Mouse (Mus musculus): ENCODE results near the gene Slco3a1. TPM values are rescaled to one million over a fixed set of nuclear protein-coding genes. Genes with fewer than 3 reads are reported as not detected.
A peak's percentile ranks its signal among the peaks of the same experiment; 100 is the strongest.

Gene Slco3a1
- total and polyA plus RNA-seq, 2 experiments from 2014 or later = 10.5 to 24.8 TPM

- Histone ChIP-seq H3K27ac (ENCODE audit: low read depth) (no peak overlapping the region), H3K4me3 (ENCODE audit: low read depth, low read length) (no peak overlapping the region), H3K27me3 (ENCODE audit: control insufficient read depth, insufficient read depth, low read length) (no peaks in the 10 kb centered on the region), H3K36me3 (replicated peaks; ENCODE audit: control insufficient read depth, insufficient read depth, low read length) (no peaks in the 10 kb centered on the region), H3K4me1 (ENCODE audit: control insufficient read depth, insufficient read depth) (peaks cover 13% of the 10 kb centered on the region; the same call in 1 of the 2 replicates), H3K9me3 (replicated peaks; ENCODE audit: control insufficient read depth, low read length) (no peaks in the 10 kb centered on the region), H3K4me2 (ENCODE audit: low read depth, low read length) (no peak overlapping the region), H3K9ac (replicated peaks; ENCODE audit: low read depth, low read length) (no peak overlapping the region)
- ATAC-seq (ENCODE audit: insufficient read depth, low read depth) (no peak), DNase-seq (ENCODE audit: low spot score) (no peak)
- TF ChIP-seq CTCF (IDR thresholded peaks at IDR 0.05; ENCODE audit: low read depth) (no peak), EP300 (IDR thresholded peaks at IDR 0.05; ENCODE audit: low read depth) (no peak)
- whole genome bisulfite sequencing = 90% methylated on average over 4 of the region's 4 CpGs
Observed at GRCm38 (mm10) chr7:74523086-74523485, 31.5 kb downstream of the Slco3a1 start.

GRCm38 (mm10) chr7:74522260-74522659 is 32.3 kb downstream of the Slco3a1 start:
- TF ChIP-seq EP300 (IDR thresholded peaks at IDR 0.05; ENCODE audit: low read depth) = no peak
- no peak for TF ChIP-seq CTCF (IDR thresholded peaks at IDR 0.05; ENCODE audit: low read depth)
- Histone ChIP-seq H3K4me1 (ENCODE audit: control insufficient read depth, insufficient read depth) (0 out of 2 replicates have a peak, but pooled peaks cover 12% of the 10 kb centered on the region), H3K4me3 (ENCODE audit: low read depth, low read length) (no peak overlapping the region), H3K4me2 (ENCODE audit: low read depth, low read length) (no peak overlapping the region), H3K36me3 (replicated peaks; ENCODE audit: control insufficient read depth, insufficient read depth, low read length) (no peaks in the 10 kb centered on the region), H3K9me3 (replicated peaks; ENCODE audit: control insufficient read depth, low read length) (no peaks in the 10 kb centered on the region), H3K9ac (replicated peaks; ENCODE audit: low read depth, low read length) (no peak overlapping the region), H3K27me3 (ENCODE audit: control insufficient read depth, insufficient read depth, low read length) (no peaks in the 10 kb centered on the region), H3K27ac (ENCODE audit: low read depth) (no peak overlapping the region)
- DNase-seq (ENCODE audit: low spot score) = no peak
- no peak for ATAC-seq (ENCODE audit: insufficient read depth, low read depth)
- WGBS = 67% methylated on average over 4 of the region's 4 CpGs

- Histone ChIP-seq H3K4me2 (ENCODE audit: low read depth, low read length) (no peak overlapping the region), H3K4me1 (ENCODE audit: control insufficient read depth, insufficient read depth) (no peaks in the 10 kb centered on the region), H3K4me3 (ENCODE audit: low read depth, low read length) (no peak overlapping the region), H3K27me3 (ENCODE audit: control insufficient read depth, insufficient read depth, low read length) (no peaks in the 10 kb centered on the region), H3K9me3 (replicated peaks; ENCODE audit: control insufficient read depth, low read length) (no peaks in the 10 kb centered on the region), H3K27ac (ENCODE audit: low read depth) (no peak overlapping the region), H3K36me3 (replicated peaks; ENCODE audit: control insufficient read depth, insufficient read depth, low read length) (no peaks in the 10 kb centered on the region), H3K9ac (replicated peaks; ENCODE audit: low read depth, low read length) (no peak overlapping the region)
- no peak for DNase-seq (ENCODE audit: low spot score)
- 55% methylated on average over 6 of the region's 6 CpGs for WGBS
- ATAC-seq (ENCODE audit: insufficient read depth, low read depth) = no peak
- TF ChIP-seq EP300 (IDR thresholded peaks at IDR 0.05; ENCODE audit: low read depth) (no peak), CTCF (IDR thresholded peaks at IDR 0.05; ENCODE audit: low read depth) (no peak)
Observed at GRCm38 (mm10) chr7:74519386-74519785, 35.2 kb downstream of the Slco3a1 start.

- no peak for ATAC-seq (ENCODE audit: insufficient read depth, low read depth)
- TF ChIP-seq CTCF (IDR thresholded peaks at IDR 0.05; ENCODE audit: low read depth) (no peak), EP300 (IDR thresholded peaks at IDR 0.05; ENCODE audit: low read depth) (no peak)
Observed at GRCm38 (mm10) chr7:74518776-74519175, 35.8 kb downstream of the Slco3a1 start.

GRCm38 (mm10) chr7:74518255-74518654 is 36.3 kb downstream of the Slco3a1 start:
- no peaks in the 10 kb centered on the region for H3K4me1 ChIP-seq (ENCODE audit: control insufficient read depth, insufficient read depth)
- no peaks in the 10 kb centered on the region for H3K27me3 ChIP-seq (ENCODE audit: control insufficient read depth, insufficient read depth, low read length)
- no peak overlapping the region for H3K9ac ChIP-seq (replicated peaks; ENCODE audit: low read depth, low read length)
- no peak for DNase-seq (ENCODE audit: low spot score)
- WGBS = 83% methylated on average over 5 of the region's 5 CpGs
- ATAC-seq (ENCODE audit: insufficient read depth, low read depth) = no peak
- H3K9me3 ChIP-seq (replicated peaks; ENCODE audit: control insufficient read depth, low read length) = no peaks in the 10 kb centered on the region
- H3K36me3 ChIP-seq (replicated peaks; ENCODE audit: control insufficient read depth, insufficient read depth, low read length) = no peaks in the 10 kb centered on the region
- H3K27ac ChIP-seq (ENCODE audit: low read depth) = no peak overlapping the region
- H3K4me3 ChIP-seq (ENCODE audit: low read depth, low read length) = no peak overlapping the region
- TF ChIP-seq EP300 (IDR thresholded peaks at IDR 0.05; ENCODE audit: low read depth) (no peak), CTCF (IDR thresholded peaks at IDR 0.05; ENCODE audit: low read depth) (no peak)
- no peak overlapping the region for H3K4me2 ChIP-seq (ENCODE audit: low read depth, low read length)

More at GRCm38 (mm10) chr7:74518776-74519175, 35.8 kb downstream of the Slco3a1 start:
- no peak overlapping the region for H3K4me2 ChIP-seq (ENCODE audit: low read depth, low read length)
- no peak for DNase-seq (ENCODE audit: low spot score)
- H3K9ac ChIP-seq (replicated peaks; ENCODE audit: low read depth, low read length) = no peak overlapping the region
- no peak overlapping the region for H3K27ac ChIP-seq (ENCODE audit: low read depth)
- no peak overlapping the region for H3K4me3 ChIP-seq (ENCODE audit: low read depth, low read length)
- 81% methylated on average over 1 of the region's 1 CpGs for WGBS
- H3K36me3 ChIP-seq (replicated peaks; ENCODE audit: control insufficient read depth, insufficient read depth, low read length) = no peaks in the 10 kb centered on the region
- H3K9me3 ChIP-seq (replicated peaks; ENCODE audit: control insufficient read depth, low read length) = no peaks in the 10 kb centered on the region
- H3K4me1 ChIP-seq (ENCODE audit: control insufficient read depth, insufficient read depth) = no peaks in the 10 kb centered on the region
- H3K27me3 ChIP-seq (ENCODE audit: control insufficient read depth, insufficient read depth, low read length) = no peaks in the 10 kb centered on the region

GRCm38 (mm10) chr7:74510676-74511075 is 43.9 kb downstream of the Slco3a1 start:
- WGBS = 22% methylated on average over 1 of the region's 1 CpGs
- Histone ChIP-seq H3K9ac (replicated peaks; ENCODE audit: low read depth, low read length) (no peak overlapping the region), H3K4me1 (ENCODE audit: control insufficient read depth, insufficient read depth) (peaks cover 9% of the 10 kb centered on the region), H3K27me3 (ENCODE audit: control insufficient read depth, insufficient read depth, low read length) (no peaks in the 10 kb centered on the region), H3K36me3 (replicated peaks; ENCODE audit: control insufficient read depth, insufficient read depth, low read length) (no peaks in the 10 kb centered on the region), H3K4me2 (ENCODE audit: low read depth, low read length) (no peak overlapping the region), H3K9me3 (replicated peaks; ENCODE audit: control insufficient read depth, low read length) (no peaks in the 10 kb centered on the region), H3K27ac (ENCODE audit: low read depth) (peak overlapping the region; percentile 21; the same call in 1 of the 2 replicates), H3K4me3 (ENCODE audit: low read depth, low read length) (no peak overlapping the region)
- TF ChIP-seq CTCF (IDR thresholded peaks at IDR 0.05; ENCODE audit: low read depth) (no peak), EP300 (IDR thresholded peaks at IDR 0.05; ENCODE audit: low read depth) (no peak)
- peak; percentile 85 for ATAC-seq (ENCODE audit: insufficient read depth, low read depth)
- DNase-seq (ENCODE audit: low spot score) = peak; percentile 82
